8 mouse cellular contexts compared by ENCODE assay signal in the genomic region with DNA sequence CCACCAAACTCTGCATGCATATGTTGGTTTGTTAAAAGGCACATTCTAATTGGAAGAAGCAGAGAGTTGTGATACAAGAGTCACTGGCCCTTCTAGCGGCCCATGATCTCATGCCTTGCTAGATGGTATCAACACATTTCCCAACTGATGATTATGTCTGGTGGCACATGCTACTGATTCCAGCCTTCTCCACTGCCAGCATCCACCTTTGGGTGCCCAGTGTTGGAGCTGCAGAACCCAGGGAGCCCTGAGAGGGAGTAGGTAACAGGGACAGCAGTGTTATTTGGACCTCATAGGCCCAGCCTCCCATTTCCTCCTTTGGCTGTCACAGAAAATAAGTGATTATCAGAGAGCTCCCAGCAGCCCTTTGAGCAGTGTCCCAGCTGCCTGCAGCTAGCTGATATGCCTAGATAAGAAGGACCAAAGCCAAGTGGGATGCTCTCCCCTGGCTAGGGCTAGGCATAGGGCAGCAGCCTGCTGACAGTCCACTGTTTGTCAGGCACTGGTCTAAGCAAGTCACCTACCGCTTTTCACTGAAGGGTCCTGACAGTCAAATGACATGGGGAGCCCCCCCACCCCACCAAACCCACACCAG. TPM values are rescaled to one million over a fixed set of nuclear protein-coding genes. Genes with fewer than 3 reads are reported as not detected.
DNase-seq lines count a peak whose midpoint lies in the region; ATAC-seq and TF ChIP-seq lines count a peak whose summit lies in the region.

No protein-coding gene starts in this region.

- peaks cover 35% of the 10 kb centered on the region for H3K4me1 ChIP-seq in midbrain, embryonic 10.5 days
- peaks cover 6% of the 10 kb centered on the region; the same call in 1 of the 2 replicates for H3K4me1 ChIP-seq in midbrain, postnatal 0 days (ENCODE audit: insufficient read depth, low read length)
- peaks cover 100% of the 10 kb centered on the region for H3K4me1 ChIP-seq in liver, embryonic 13.5 days (replicated peaks)
- H3K4me1 ChIP-seq in stomach, embryonic 15.5 days: peaks cover under 1% of the 10 kb centered on the region; the same call in 1 of the 2 replicates

- no peak overlapping the region for H3K4me3 ChIP-seq in midbrain, embryonic 10.5 days
- H3K4me3 ChIP-seq in midbrain, postnatal 0 days (ENCODE audit: low read depth, low read length): no peak overlapping the region
- peak overlapping the region; percentile 31 for H3K4me3 ChIP-seq in liver, embryonic 13.5 days (replicated peaks)
- no peak overlapping the region for H3K4me3 ChIP-seq in stomach, embryonic 15.5 days (replicated peaks)

- H3K27me3 ChIP-seq in midbrain, embryonic 10.5 days (ENCODE audit: low read depth, poor library complexity, severe bottlenecking): no peaks in the 10 kb centered on the region
- H3K27me3 ChIP-seq in midbrain, postnatal 0 days (ENCODE audit: insufficient read depth, low read length): no peaks in the 10 kb centered on the region
- no peaks in the 10 kb centered on the region for H3K27me3 ChIP-seq in liver, embryonic 13.5 days
- H3K27me3 ChIP-seq in stomach, embryonic 15.5 days (replicated peaks): no peaks in the 10 kb centered on the region

- no peak for ATAC-seq in midbrain, postnatal 0 days (ENCODE audit: low FRiP score)
- peak; percentile 98 for ATAC-seq in liver, embryonic 13.5 days (ENCODE audit: low read depth)
- ATAC-seq in stomach, embryonic 15.5 days (ENCODE audit: insufficient read depth, low FRiP score, low read depth): peak; percentile 97

- H3K36me3 ChIP-seq in midbrain, embryonic 10.5 days: peaks cover 14% of the 10 kb centered on the region
- peaks cover 4% of the 10 kb centered on the region; the same call in 1 of the 2 replicates for H3K36me3 ChIP-seq in midbrain, postnatal 0 days (ENCODE audit: insufficient read depth, low read length)
- 0 out of 2 replicates have a peak, but pooled peaks cover under 1% of the 10 kb centered on the region for H3K36me3 ChIP-seq in liver, embryonic 13.5 days
- H3K36me3 ChIP-seq in stomach, embryonic 15.5 days: no peaks in the 10 kb centered on the region

- H3K4me2 ChIP-seq in midbrain, postnatal 0 days (ENCODE audit: low read depth, low read length, poor library complexity, severe bottlenecking): no peak overlapping the region
- peak overlapping the region; percentile 63 for H3K4me2 ChIP-seq in liver, embryonic 13.5 days
- H3K4me2 ChIP-seq in stomach, embryonic 15.5 days: no peak overlapping the region

- DNase-seq in midbrain, embryonic 10.5 days (ENCODE audit: low spot score): no peak
- no peak for DNase-seq in midbrain, postnatal 0 days (ENCODE audit: low spot score)
- DNase-seq in heart, postnatal 10 days: peak; percentile 30 to 39
- peak; percentile 91 for DNase-seq in liver, embryonic 13.5 days
- no peak for DNase-seq in right cerebral cortex, postnatal 25 days
- DNase-seq in urinary bladder, postnatal 10 days (ENCODE audit: low spot score): no peak
- no peak for DNase-seq in right cerebral cortex, adult 2 months (ENCODE audit: low spot score in 2 of 2)

- H3K27ac ChIP-seq in midbrain, embryonic 10.5 days (replicated peaks): 0 out of 2 replicates have a peak overlapping the region, but pooled peaks have one; percentile 53
- H3K27ac ChIP-seq in midbrain, postnatal 0 days (ENCODE audit: low read depth, low read length): no peak overlapping the region
- H3K27ac ChIP-seq in liver, embryonic 13.5 days: peak overlapping the region; percentile 100
- H3K27ac ChIP-seq in stomach, embryonic 15.5 days: 0 out of 2 replicates have a peak overlapping the region, but pooled peaks have one; percentile 31

- no peaks in the 10 kb centered on the region for H3K9me3 ChIP-seq in midbrain, embryonic 10.5 days (replicated peaks)
- no peaks in the 10 kb centered on the region for H3K9me3 ChIP-seq in midbrain, postnatal 0 days (ENCODE audit: low read length)
- H3K9me3 ChIP-seq in liver, embryonic 13.5 days (replicated peaks): no peaks in the 10 kb centered on the region
- H3K9me3 ChIP-seq in stomach, embryonic 15.5 days: no peaks in the 10 kb centered on the region

- no peak overlapping the region for H3K9ac ChIP-seq in midbrain, postnatal 0 days (replicated peaks; ENCODE audit: low read length, poor library complexity, severe bottlenecking)
- peak overlapping the region; percentile 77 for H3K9ac ChIP-seq in liver, embryonic 13.5 days
- no peak overlapping the region for H3K9ac ChIP-seq in stomach, embryonic 15.5 days

- intact Hi-C loops in heart, postnatal 10 days (cut with DNase I): no loop called here

- WGBS in midbrain, embryonic 10.5 days: 87% methylated on average over 2 of the region's 2 CpGs
- 79% methylated on average over 2 of the region's 2 CpGs for WGBS in midbrain, postnatal 0 days
- 14% methylated on average over 2 of the region's 2 CpGs for WGBS in liver, embryonic 13.5 days (ENCODE audit: insufficient replicate concordance)
- WGBS in stomach, embryonic 15.5 days: 85% methylated on average over 2 of the region's 2 CpGs

- TF ChIP-seq CTCF in midbrain, postnatal 0 days (IDR thresholded peaks at IDR 0.05): no peak

RNA-seq across cellular contexts. Expression of gene Mvb12b, which starts 44.7 kb away (rescaled TPM):
- 19.0 and 23.5 TPM in 2 replicates for polyA plus RNA-seq in midbrain, embryonic 10.5 days (2016; fragmentation: Nextera tagmentation; extraction: Ambion mirVana)
- total RNA-seq in midbrain, postnatal 0 days (2014; rRNA removed): 133 and 155 TPM in 2 replicates
- 48.8 and 68.1 TPM in 2 replicates for polyA plus RNA-seq in midbrain, postnatal 0 days (2015; fragmentation: Nextera tagmentation; extraction: Ambion mirVana)
- total RNA-seq in heart, postnatal 10 days (2021): 10 to 100 TPM; 26.1 to 26.8 TPM
- polyA plus RNA-seq in liver, embryonic 13.5 days (2015; fragmentation: Nextera tagmentation; extraction: Ambion mirVana): 11.8 and 14.5 TPM in 2 replicates
- 17.8 and 19.9 TPM in 2 replicates for polyA plus RNA-seq in stomach, embryonic 15.5 days (2015; fragmentation: Nextera tagmentation; extraction: Ambion mirVana)

Comparison
In these comparisons a context has a peak if more than half of its experiments do, and no peak if none do; other contexts are left out.
1. DNase-seq: peak in heart, postnatal 10 days (2 of 2) and liver, embryonic 13.5 days (single experiment); none in midbrain, embryonic 10.5 days (single experiment), midbrain, postnatal 0 days (single experiment), right cerebral cortex, postnatal 25 days (single experiment), urinary bladder, postnatal 10 days (single experiment) and right cerebral cortex, adult 2 months (0 of 2).